Mouse (Mus musculus) ES-Bruce4 (cell line): ENCODE measurements around the gene Pank1.

Experiments used
- CTCF ChIP-seq: IDR thresholded peaks from one replicate; pipeline ENCODE4 v1.8.1; 2011; ENCODE audit warnings: low read depth, low read length
- POLR2A ChIP-seq: IDR thresholded peaks from one replicate; pipeline ENCODE4 v1.8.1; 2011; ENCODE audit warnings: low read length; ENCODE audit not compliant: insufficient read depth

- TF ChIP-seq CTCF, result no peak
- TF ChIP-seq POLR2A, result no peak
Observed at GRCm38 (mm10) chr19:34849426-34849825, 29.8 kb downstream of the Pank1 start.
